Comparison of ENCODE assay signal across 8 mouse cellular contexts in genomic region chr4:41731052-41731765, GRCm38 (mm10). TPM values are rescaled to one million over a fixed set of nuclear protein-coding genes. Genes with fewer than 3 reads are reported as not detected.
DNase-seq lines count a peak whose midpoint lies in the region; ATAC-seq lines count a peak whose summit lies in the region.

Gene Arid3c, minus strand, starts transcription at chr4:41731142.

- intact Hi-C loops in left cerebral cortex, postnatal 10 days (cut with DNase I), result no loop called here
- intact Hi-C loops in left cerebral cortex, postnatal 25 days (cut with DNase I), result no loop called here
- intact Hi-C loops in gastrocnemius, postnatal 14 days (cut with DNase I; ENCODE audit: low total_unique reads), result no loop called here

- DNase-seq in kidney, adult 8-10 months, result no peak
- DNase-seq in intestine, embryonic 14.5 days (ENCODE audit: low spot score), result peak; percentile 66
- peak; percentile 66 for DNase-seq in neural tube, embryonic 11.5 days (ENCODE audit: low spot score)
- no peak for DNase-seq in left cerebral cortex, postnatal 10 days (ENCODE audit: extremely low spot score in 1 of 2, low spot score in 2 of 2)
- no peak for DNase-seq in left cerebral cortex, postnatal 25 days (ENCODE audit: low spot score in 2 of 2)
- no peak for DNase-seq in gastrocnemius, postnatal 14 days

- peak; percentile 58; the same call in 1 of the 2 replicates for ATAC-seq in kidney, embryonic 15.5 days (replicated peaks; ENCODE audit: low FRiP score)
- peak; percentile 71 for ATAC-seq in common myeloid progenitor, adult 5-6 weeks (replicated peaks; ENCODE audit: low read depth, poor library complexity, severe bottlenecking)
- ATAC-seq in intestine, embryonic 14.5 days (replicated peaks; ENCODE audit: low FRiP score, low TSS enrichment, low read depth), result 0 out of 2 replicates have a peak, but pooled peaks have one; percentile 34
- ATAC-seq in neural tube, embryonic 11.5 days (ENCODE audit: insufficient read depth, low FRiP score, low TSS enrichment), result no peak

- under 1% methylated on average over 48 of the region's 50 CpGs for WGBS in kidney, embryonic 15.5 days
- 1% methylated on average over 49 of the region's 50 CpGs for WGBS in intestine, embryonic 14.5 days
- WGBS in neural tube, embryonic 11.5 days, result 2% methylated on average over 49 of the region's 50 CpGs

- no peak within 1 kb of the TSS for H3K27ac ChIP-seq in kidney, embryonic 15.5 days
- no peak within 1 kb of the TSS for H3K27ac ChIP-seq in intestine, embryonic 14.5 days (ENCODE audit: low read depth)
- H3K27ac ChIP-seq in neural tube, embryonic 11.5 days (ENCODE audit: low read depth, low read length), result no peak within 1 kb of the TSS

- peak within 1 kb of the TSS; percentile 38 for H3K4me3 ChIP-seq in kidney, embryonic 15.5 days (replicated peaks)
- H3K4me3 ChIP-seq in intestine, embryonic 14.5 days (ENCODE audit: low read depth, low read length), result peak within 1 kb of the TSS; percentile 25
- H3K4me3 ChIP-seq in neural tube, embryonic 11.5 days (ENCODE audit: low read depth, low read length), result peak within 1 kb of the TSS; percentile 28

- H3K9ac ChIP-seq in kidney, embryonic 15.5 days, result no peak within 1 kb of the TSS
- H3K9ac ChIP-seq in intestine, embryonic 14.5 days (ENCODE audit: low read length), result no peak within 1 kb of the TSS
- H3K9ac ChIP-seq in neural tube, embryonic 11.5 days (ENCODE audit: low read length), result no peak within 1 kb of the TSS

- no peaks in the 10 kb centered on the region for H3K9me3 ChIP-seq in kidney, embryonic 15.5 days (replicated peaks)
- H3K9me3 ChIP-seq in intestine, embryonic 14.5 days (ENCODE audit: control insufficient read depth, low read length), result 0 out of 2 replicates have a peak, but pooled peaks cover 2% of the 10 kb centered on the region
- no peaks in the 10 kb centered on the region for H3K9me3 ChIP-seq in neural tube, embryonic 11.5 days (ENCODE audit: control insufficient read depth, low read length)

- H3K36me3 ChIP-seq in kidney, embryonic 15.5 days, result no peaks in the 10 kb centered on the region
- H3K36me3 ChIP-seq in intestine, embryonic 14.5 days (ENCODE audit: control insufficient read depth, insufficient read depth, low read length), result no peaks in the 10 kb centered on the region
- no peaks in the 10 kb centered on the region for H3K36me3 ChIP-seq in neural tube, embryonic 11.5 days (ENCODE audit: control insufficient read depth, insufficient read depth, low read length)

- H3K4me1 ChIP-seq in kidney, embryonic 15.5 days, result peaks cover 16% of the 10 kb centered on the region
- peaks cover 6% of the 10 kb centered on the region; the same call in 1 of the 2 replicates for H3K4me1 ChIP-seq in intestine, embryonic 14.5 days (replicated peaks; ENCODE audit: control insufficient read depth, insufficient read depth, low read length)
- H3K4me1 ChIP-seq in neural tube, embryonic 11.5 days (ENCODE audit: control insufficient read depth, insufficient read depth, low read length), result peaks cover 6% of the 10 kb centered on the region; the same call in 1 of the 2 replicates

- H3K27me3 ChIP-seq in kidney, embryonic 15.5 days, result peaks cover 75% of the 10 kb centered on the region
- peaks cover 71% of the 10 kb centered on the region for H3K27me3 ChIP-seq in intestine, embryonic 14.5 days (replicated peaks; ENCODE audit: control insufficient read depth, insufficient read depth, low read length)
- H3K27me3 ChIP-seq in neural tube, embryonic 11.5 days (ENCODE audit: control insufficient read depth, insufficient read depth, low read length), result peaks cover 59% of the 10 kb centered on the region

- H3K4me2 ChIP-seq in kidney, embryonic 15.5 days, result peak within 1 kb of the TSS; percentile 71
- peak within 1 kb of the TSS; percentile 44 for H3K4me2 ChIP-seq in intestine, embryonic 14.5 days (ENCODE audit: low read length)
- H3K4me2 ChIP-seq in neural tube, embryonic 11.5 days (ENCODE audit: low read depth), result peak within 1 kb of the TSS; percentile 47

RNA-seq across cellular contexts. Expression of gene Arid3c, which starts in this region (rescaled TPM):
- polyA plus RNA-seq in kidney, embryonic 15.5 days (2015; fragmentation: Nextera tagmentation; extraction: Ambion mirVana), result 0.12 and 0.17 TPM in 2 replicates
- total RNA-seq in common myeloid progenitor, adult 5-6 weeks (2017), result not detected in 2 replicates
- not detected in 2 replicates for polyA plus RNA-seq in intestine, embryonic 14.5 days (2014; fragmentation: Nextera tagmentation; extraction: Ambion mirVana)
- 1.2 and 2.0 TPM in 2 replicates for polyA plus RNA-seq in neural tube, embryonic 11.5 days (2014; fragmentation: Nextera tagmentation; extraction: Ambion mirVana)
- total RNA-seq in left cerebral cortex, postnatal 10 days (2021), result under 1 TPM; 0.19 to 0.83 TPM
- under 1 TPM in 1 of 2 experiments, not detected in 1; 0.43 TPM for total RNA-seq in left cerebral cortex, postnatal 25 days (2021)
- not detected for total RNA-seq in gastrocnemius, postnatal 14 days (2021)

Comparison
In these comparisons a context has a peak if more than half of its experiments do, and no peak if none do; other contexts are left out.
1. Peak in ATAC-seq, H3K4me3 ChIP-seq and H3K4me2 ChIP-seq in kidney, embryonic 15.5 days; RNA of the gene not detected or under 1 TPM.
2. Peak in ATAC-seq in common myeloid progenitor, adult 5-6 weeks; RNA of the gene not detected or under 1 TPM.
3. Peak in DNase-seq, ATAC-seq, H3K4me3 ChIP-seq and H3K4me2 ChIP-seq in intestine, embryonic 14.5 days; RNA of the gene not detected or under 1 TPM.